Comparison of ENCODE assay signal across 13 mouse cellular contexts in the genomic region with DNA sequence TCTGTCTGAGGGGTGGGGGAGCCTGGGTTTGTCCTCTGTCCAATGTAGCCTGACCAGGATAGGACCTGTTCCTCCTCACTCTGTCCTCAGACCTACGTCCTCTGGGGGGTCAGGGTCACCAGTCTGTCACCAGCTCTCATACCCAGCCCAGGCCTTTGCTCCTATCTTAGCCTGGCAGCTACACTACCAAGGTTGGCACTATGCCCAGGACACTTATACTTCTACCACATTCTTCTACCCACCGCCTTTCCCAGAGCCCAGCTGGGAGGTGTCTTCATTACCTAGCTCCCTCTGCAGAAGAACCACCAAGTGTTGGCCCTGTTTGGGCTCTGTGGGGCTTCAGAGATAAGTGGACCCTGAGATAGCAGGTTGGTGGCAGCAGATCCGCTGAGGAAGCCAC.
DNase-seq lines count a peak whose midpoint lies in the region; ATAC-seq and TF ChIP-seq lines count a peak whose summit lies in the region.
"Had no signal": no experiment of that assay in that cellular context is flagged by ENCODE, and none has a peak within 500 bp of the region (broad histone marks: within the 10 kb centered on the region; RNA-seq: fewer than 3 reads in every experiment).

No protein-coding gene starts in this region.

- 89% methylated on average over 3 of the region's 3 CpGs for WGBS in kidney, embryonic 14.5 days
- WGBS in bone marrow, adult 2 months = 37% methylated on average over 3 of the region's 3 CpGs
- WGBS in liver, embryonic 12.5 days (ENCODE audit: insufficient replicate concordance) = 69% methylated on average over 3 of the region's 3 CpGs

- H3K4me3 ChIP-seq in kidney, embryonic 14.5 days (ENCODE audit: low read length) = no peak overlapping the region
- H3K4me3 ChIP-seq in bone marrow, adult 2 months (replicated peaks; ENCODE audit: control insufficient read depth, low read depth, low read length) = no peak overlapping the region
- no peak overlapping the region for H3K4me3 ChIP-seq in liver, embryonic 12.5 days
- H3K4me3 ChIP-seq: midbrain, embryonic 10.5 days had no signal

- H3K27ac ChIP-seq in kidney, embryonic 14.5 days (ENCODE audit: low read depth, low read length) = no peak overlapping the region
- peak overlapping the region; percentile 45 for H3K27ac ChIP-seq in bone marrow, adult 2 months (ENCODE audit: control insufficient read depth, insufficient read depth, low read depth, low read length, poor library complexity)
- no peak overlapping the region for H3K27ac ChIP-seq in liver, embryonic 12.5 days
- H3K27ac ChIP-seq: liver, embryonic 14.5 days; midbrain, embryonic 10.5 days had no signal

- TF ChIP-seq CTCF in bone marrow, adult 2 months (IDR thresholded peaks at IDR 0.05; ENCODE audit: control insufficient read depth, insufficient read depth, low read length) = no peak

- no peaks in the 10 kb centered on the region for H3K9me3 ChIP-seq in kidney, embryonic 14.5 days (ENCODE audit: control insufficient read depth, low read length)
- no peaks in the 10 kb centered on the region for H3K9me3 ChIP-seq in liver, embryonic 12.5 days (replicated peaks)
- H3K9me3 ChIP-seq: midbrain, embryonic 10.5 days had no signal

- no peak for TF ChIP-seq POLR2A in bone marrow, adult 2 months (IDR thresholded peaks at IDR 0.05; ENCODE audit: borderline replicate concordance, control insufficient read depth, low read depth, low read length)

- H3K4me1 ChIP-seq in kidney, embryonic 14.5 days (ENCODE audit: control insufficient read depth, insufficient read depth, low read length) = no peaks in the 10 kb centered on the region
- H3K4me1 ChIP-seq in bone marrow, adult 2 months (ENCODE audit: control insufficient read depth, insufficient read depth, low read length) = no peaks in the 10 kb centered on the region; the same call in 1 of the 2 replicates
- H3K4me1 ChIP-seq in liver, embryonic 12.5 days = no peaks in the 10 kb centered on the region

- no peak for ATAC-seq in kidney, embryonic 14.5 days (ENCODE audit: low FRiP score, low TSS enrichment)
- peak; percentile 44 to 60 for ATAC-seq in hematopoietic stem cell, adult 5-6 weeks (replicated peaks in 1 of 2; ENCODE audit: insufficient read depth in 1 of 2, low FRiP score in 2 of 2, low TSS enrichment in 1 of 2, low read depth in 1 of 2, poor library complexity in 2 of 2, severe bottlenecking in 2 of 2)
- ATAC-seq in liver, embryonic 12.5 days = no peak
- ATAC-seq in monocyte, adult 5-6 weeks (replicated peaks; ENCODE audit: insufficient number of reproducible peaks, low FRiP score, low TSS enrichment, poor library complexity, severe bottlenecking) = no peak; the same call in 1 of the 2 replicates
- ATAC-seq: intestine, embryonic 16.5 days; Patski had no signal

- no peaks in the 10 kb centered on the region for H3K36me3 ChIP-seq in kidney, embryonic 14.5 days (ENCODE audit: control insufficient read depth, insufficient read depth, low read length)
- no peaks in the 10 kb centered on the region for H3K36me3 ChIP-seq in liver, embryonic 12.5 days
- H3K36me3 ChIP-seq: midbrain, embryonic 10.5 days had no signal

- peak; percentile 8 to 12 for DNase-seq in kidney, adult 8-10 months
- DNase-seq in heart, adult 9 months (ENCODE audit: low spot score in 2 of 2) = peak; percentile 68 to 77
- no peak for DNase-seq in urinary bladder, adult 18-20 months (ENCODE audit: low spot score in 2 of 2)
- DNase-seq: cerebellum, adult 8-10 months had no signal

- no peaks in the 10 kb centered on the region for H3K27me3 ChIP-seq in kidney, embryonic 14.5 days (ENCODE audit: control insufficient read depth, insufficient read depth, low read length)
- peaks cover 17% of the 10 kb centered on the region; the same call in 1 of the 2 replicates for H3K27me3 ChIP-seq in liver, embryonic 12.5 days (replicated peaks)

- no peak overlapping the region for H3K4me2 ChIP-seq in kidney, embryonic 14.5 days (replicated peaks; ENCODE audit: low read depth, low read length)
- no peak overlapping the region for H3K4me2 ChIP-seq in liver, embryonic 12.5 days

- no peak overlapping the region for H3K9ac ChIP-seq in kidney, embryonic 14.5 days (ENCODE audit: low read depth, low read length)
- H3K9ac ChIP-seq in liver, embryonic 12.5 days = no peak overlapping the region
- H3K9ac ChIP-seq: liver, embryonic 14.5 days had no signal

Comparison
In these comparisons a context has a peak if more than half of its experiments do, and no peak if none do; other contexts are left out.
1. DNase-seq: peak in kidney, adult 8-10 months (2 of 2) and heart, adult 9 months (2 of 2); none in urinary bladder, adult 18-20 months (0 of 2).
2. ATAC-seq: peak in hematopoietic stem cell, adult 5-6 weeks (2 of 2); none in kidney, embryonic 14.5 days (single experiment), liver, embryonic 12.5 days (single experiment) and monocyte, adult 5-6 weeks (single experiment).